Mouse (Mus musculus) liver, embryonic 14.5 days (tissue): ENCODE measurements at regions not wholly inside any gene's neighbourhood (a gene's known extent, or its start where the extent isn't known, plus 50 kb on each side); places are given as distances from the start of the nearest gene placed in this dataset.

Experiments used
- CTCF ChIP-seq: IDR thresholded peaks from 2 replicates; pipeline ENCODE4 v1.5.1; 2016; ENCODE audit warnings: antibody characterized with exemption, low read depth, control low read depth
- EP300 ChIP-seq: IDR thresholded peaks from 2 replicates; pipeline ENCODE4 v1.6.1; 2016; ENCODE audit warnings: antibody characterized with exemption, low read depth

- TF ChIP-seq CTCF (no peak), EP300 (no peak)
Measured at GRCm38 (mm10) chr2:94241301-94242050, 83.7 kb upstream of the Hsd17b12 start.
